Mouse (Mus musculus): ENCODE results near the gene Gm20388. TPM values are rescaled to one million over a fixed set of nuclear protein-coding genes. Genes with fewer than 3 reads are reported as not detected.
A peak's percentile ranks its signal among the peaks of the same experiment; 100 is the strongest.

Gene Gm20388
- polyA plus RNA-seq, 1 experiment from 2014 or later = not detected

GRCm38 (mm10) chr8:122056113-122056512 lies 2145.5 kb downstream of the Gm20388 start:
- Histone ChIP-seq H3K27ac (no peak overlapping the region), H3K4me1 (replicated peaks) (no peaks in the 10 kb centered on the region), H3K4me2 (no peak overlapping the region), H3K9ac (no peak overlapping the region), H3K4me3 (replicated peaks) (no peak overlapping the region), H3K27me3 (no peaks in the 10 kb centered on the region), H3K36me3 (no peaks in the 10 kb centered on the region), H3K9me3 (replicated peaks) (no peaks in the 10 kb centered on the region)
- DNase-seq = no peak
- 40% methylated on average over 1 of the region's 1 CpGs for WGBS (ENCODE audit: insufficient replicate concordance)
- ATAC-seq (ENCODE audit: low read depth) = no peak

DNA sequence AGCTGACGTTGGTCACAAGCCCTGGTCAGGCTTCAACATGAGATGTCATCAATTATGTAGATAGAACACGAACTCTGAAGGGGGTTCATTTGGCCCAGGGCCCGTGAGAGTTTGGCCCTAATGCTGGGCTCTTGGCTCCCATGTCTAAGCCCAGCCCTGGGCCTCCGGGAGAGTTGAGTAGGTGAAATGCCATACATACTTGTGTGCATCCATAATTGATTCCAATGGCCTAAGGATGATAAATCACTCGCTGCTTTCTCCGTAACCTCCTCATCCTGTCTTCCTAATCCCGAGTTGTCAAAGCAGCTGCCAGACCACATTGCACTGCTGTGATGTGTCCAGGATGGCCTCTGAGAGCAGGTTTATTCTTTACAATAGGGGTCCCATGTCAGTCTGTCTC lies 2146.2 kb downstream of the Gm20388 start:
- Histone ChIP-seq H3K4me1 (replicated peaks) (no peaks in the 10 kb centered on the region), H3K27ac (no peak overlapping the region), H3K4me2 (no peak overlapping the region), H3K36me3 (no peaks in the 10 kb centered on the region), H3K4me3 (replicated peaks) (no peak overlapping the region), H3K9ac (no peak overlapping the region), H3K27me3 (no peaks in the 10 kb centered on the region), H3K9me3 (replicated peaks) (no peaks in the 10 kb centered on the region)
- DNase-seq = no peak
- 60% methylated on average over 7 of the region's 7 CpGs for WGBS (ENCODE audit: insufficient replicate concordance)
- ATAC-seq (ENCODE audit: low read depth) = 0 out of 2 replicates have a peak, but pooled peaks have one; percentile 23

DNA sequence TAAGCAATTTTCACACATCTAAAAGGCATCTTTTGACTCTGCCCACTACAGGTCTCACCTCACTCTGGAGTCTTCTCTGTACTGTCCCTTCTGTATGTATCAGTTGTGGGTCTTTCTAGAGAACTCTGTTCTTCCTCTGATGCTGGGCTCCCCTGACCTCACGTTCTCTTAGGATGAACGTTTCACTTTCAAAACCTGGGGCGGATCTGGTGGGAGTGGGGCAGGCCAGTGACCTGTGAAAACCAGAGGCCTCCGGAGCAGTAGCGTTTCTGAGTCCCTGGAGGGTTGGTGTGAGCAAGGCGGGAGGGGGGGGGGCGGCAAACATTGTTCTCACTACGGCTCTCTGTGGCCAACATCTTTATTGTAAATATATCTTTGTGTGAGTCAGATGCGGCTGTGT lies 2147.9 kb downstream of the Gm20388 start:
- Histone ChIP-seq H3K4me1 (replicated peaks) (0 out of 2 replicates have a peak, but pooled peaks cover 4% of the 10 kb centered on the region), H3K9ac (no peak overlapping the region), H3K9me3 (replicated peaks) (no peaks in the 10 kb centered on the region), H3K27me3 (no peaks in the 10 kb centered on the region), H3K4me2 (no peak overlapping the region), H3K36me3 (no peaks in the 10 kb centered on the region), H3K4me3 (replicated peaks) (no peak overlapping the region), H3K27ac (no peak overlapping the region)
- WGBS (ENCODE audit: insufficient replicate concordance) = 55% methylated on average over 9 of the region's 9 CpGs
- DNase-seq (no peak), ATAC-seq (ENCODE audit: low read depth) (no peak)

DNA sequence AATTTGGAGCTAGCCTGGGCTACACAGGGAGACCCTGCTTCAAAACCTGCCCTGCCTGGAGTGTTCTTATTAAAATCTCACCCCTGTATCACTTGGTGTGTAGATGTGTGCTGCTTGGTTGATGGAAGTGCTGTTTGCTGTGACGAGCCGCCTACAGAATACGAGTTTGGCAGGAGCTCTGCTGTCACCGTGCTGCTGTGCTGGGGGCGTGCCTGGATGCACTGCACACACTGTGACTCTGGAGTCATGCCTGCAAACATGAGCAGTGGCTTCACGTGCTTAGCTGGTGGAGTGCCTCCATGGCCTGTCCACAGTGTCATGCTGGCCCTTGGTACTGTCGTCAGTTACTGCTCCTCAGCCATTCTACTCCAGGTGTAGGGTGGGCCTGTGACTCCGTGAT lies 2148.3 kb downstream of the Gm20388 start:
- H3K4me1 ChIP-seq (replicated peaks) = 0 out of 2 replicates have a peak, but pooled peaks cover 4% of the 10 kb centered on the region

GRCm38 (mm10) chr8:122062508-122063223 lies 2152.0 kb downstream of the Gm20388 start:
- Histone ChIP-seq H3K27me3 (no peaks in the 10 kb centered on the region), H3K4me1 (replicated peaks) (0 out of 2 replicates have a peak, but pooled peaks cover 4% of the 10 kb centered on the region), H3K4me3 (replicated peaks) (no peak overlapping the region), H3K4me2 (no peak overlapping the region), H3K36me3 (no peaks in the 10 kb centered on the region), H3K9ac (no peak overlapping the region), H3K9me3 (replicated peaks) (no peaks in the 10 kb centered on the region), H3K27ac (no peak overlapping the region)
- ATAC-seq (ENCODE audit: low read depth) = no peak
- DNase-seq = no peak
- WGBS (ENCODE audit: insufficient replicate concordance) = 63% methylated on average over 12 of the region's 12 CpGs

More for the DNA sequence above, 2148.3 kb downstream of the Gm20388 start:
- Histone ChIP-seq H3K27me3 (no peaks in the 10 kb centered on the region), H3K36me3 (no peaks in the 10 kb centered on the region), H3K9ac (no peak overlapping the region), H3K9me3 (replicated peaks) (no peaks in the 10 kb centered on the region), H3K4me2 (no peak overlapping the region), H3K4me3 (replicated peaks) (no peak overlapping the region), H3K27ac (no peak overlapping the region)
- 68% methylated on average over 8 of the region's 8 CpGs for WGBS (ENCODE audit: insufficient replicate concordance)
- no peak for ATAC-seq (ENCODE audit: low read depth)
- DNase-seq = no peak

GRCm38 (mm10) chr8:122064353-122064752 lies 2153.7 kb downstream of the Gm20388 start:
- ATAC-seq (ENCODE audit: low read depth) (no peak), DNase-seq (no peak)
- no peaks in the 10 kb centered on the region for H3K27me3 ChIP-seq
- H3K36me3 ChIP-seq = no peaks in the 10 kb centered on the region
- H3K4me1 ChIP-seq (replicated peaks) = 0 out of 2 replicates have a peak, but pooled peaks cover 4% of the 10 kb centered on the region
- WGBS (ENCODE audit: insufficient replicate concordance) = 63% methylated on average over 7 of the region's 7 CpGs
- no peaks in the 10 kb centered on the region for H3K9me3 ChIP-seq (replicated peaks)
- no peak overlapping the region for H3K4me3 ChIP-seq (replicated peaks)
- H3K9ac ChIP-seq = no peak overlapping the region
- H3K27ac ChIP-seq = no peak overlapping the region
- no peak overlapping the region for H3K4me2 ChIP-seq

- Histone ChIP-seq H3K4me2 (no peak overlapping the region), H3K9me3 (replicated peaks) (no peaks in the 10 kb centered on the region), H3K4me1 (replicated peaks) (0 out of 2 replicates have a peak, but pooled peaks cover 4% of the 10 kb centered on the region), H3K36me3 (no peaks in the 10 kb centered on the region), H3K27me3 (no peaks in the 10 kb centered on the region; the same call in 1 of the 2 replicates), H3K4me3 (replicated peaks) (no peak overlapping the region), H3K9ac (no peak overlapping the region), H3K27ac (no peak overlapping the region)
- ATAC-seq (ENCODE audit: low read depth) (no peak), DNase-seq (no peak)
- 59% methylated on average over 15 of the region's 15 CpGs for WGBS (ENCODE audit: insufficient replicate concordance)
Observed at GRCm38 (mm10) chr8:122067783-122068505, 2157.3 kb downstream of the Gm20388 start.

DNA sequence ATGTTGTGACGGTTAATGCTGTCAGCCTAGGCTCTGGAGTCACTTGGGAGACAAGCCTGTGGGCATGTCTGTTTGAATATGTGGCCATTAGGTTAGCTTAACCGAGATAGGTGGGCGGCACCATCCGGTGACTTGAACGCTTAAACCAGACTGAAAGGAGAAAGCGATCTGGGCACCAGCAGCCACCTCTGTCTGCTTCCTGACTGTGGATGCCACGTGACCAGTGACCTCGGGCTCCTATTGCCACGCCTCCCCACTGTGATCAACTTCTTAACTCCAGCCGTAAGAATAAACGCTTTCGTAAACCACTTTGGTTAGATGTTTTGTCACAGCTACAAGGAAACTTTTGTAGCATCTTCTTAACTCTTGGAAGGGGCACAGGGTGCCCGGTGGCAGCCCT lies 2158.0 kb downstream of the Gm20388 start:
- DNase-seq (no peak), ATAC-seq (ENCODE audit: low read depth) (no peak)
- H3K9me3 ChIP-seq (replicated peaks) = no peaks in the 10 kb centered on the region
- H3K9ac ChIP-seq = no peak overlapping the region
- 74% methylated on average over 13 of the region's 13 CpGs for WGBS (ENCODE audit: insufficient replicate concordance)
- no peak overlapping the region for H3K27ac ChIP-seq
- no peak overlapping the region for H3K4me2 ChIP-seq
- no peaks in the 10 kb centered on the region for H3K4me1 ChIP-seq (replicated peaks)
- H3K4me3 ChIP-seq (replicated peaks) = no peak overlapping the region
- H3K27me3 ChIP-seq = no peaks in the 10 kb centered on the region; the same call in 1 of the 2 replicates
- H3K36me3 ChIP-seq = no peaks in the 10 kb centered on the region

- DNase-seq = no peak
- whole genome bisulfite sequencing (ENCODE audit: insufficient replicate concordance) = 65% methylated on average over 11 of the region's 11 CpGs
- H3K27ac ChIP-seq = no peak overlapping the region
- no peak overlapping the region for H3K4me3 ChIP-seq (replicated peaks)
- H3K4me1 ChIP-seq (replicated peaks) = no peaks in the 10 kb centered on the region
- H3K9me3 ChIP-seq (replicated peaks) = no peaks in the 10 kb centered on the region
- ATAC-seq (ENCODE audit: low read depth) = no peak
- no peaks in the 10 kb centered on the region for H3K36me3 ChIP-seq
- H3K4me2 ChIP-seq = no peak overlapping the region
- H3K27me3 ChIP-seq = no peaks in the 10 kb centered on the region; the same call in 1 of the 2 replicates
- no peak overlapping the region for H3K9ac ChIP-seq
Observed at GRCm38 (mm10) chr8:122069281-122069680, 2158.6 kb downstream of the Gm20388 start.

GRCm38 (mm10) chr8:122071193-122071592 lies 2160.6 kb downstream of the Gm20388 start:
- 52% methylated on average over 4 of the region's 4 CpGs for WGBS (ENCODE audit: insufficient replicate concordance)
- Histone ChIP-seq H3K27me3 (peaks cover 13% of the 10 kb centered on the region; the same call in 1 of the 2 replicates), H3K4me1 (replicated peaks) (no peaks in the 10 kb centered on the region), H3K27ac (no peak overlapping the region), H3K4me3 (replicated peaks) (no peak overlapping the region), H3K36me3 (no peaks in the 10 kb centered on the region), H3K9ac (no peak overlapping the region), H3K4me2 (no peak overlapping the region), H3K9me3 (replicated peaks) (no peaks in the 10 kb centered on the region)
- ATAC-seq (ENCODE audit: low read depth) (no peak), DNase-seq (no peak)

- Histone ChIP-seq H3K27ac (no peak overlapping the region), H3K27me3 (peaks cover 23% of the 10 kb centered on the region), H3K9ac (no peak overlapping the region), H3K4me3 (replicated peaks) (no peak overlapping the region), H3K9me3 (replicated peaks) (no peaks in the 10 kb centered on the region), H3K4me1 (replicated peaks) (no peaks in the 10 kb centered on the region), H3K36me3 (no peaks in the 10 kb centered on the region), H3K4me2 (no peak overlapping the region)
- no peak for ATAC-seq (ENCODE audit: low read depth)
- no peak for DNase-seq
- 68% methylated on average over 9 of the region's 9 CpGs for WGBS (ENCODE audit: insufficient replicate concordance)
Observed at GRCm38 (mm10) chr8:122073964-122074363, 2163.3 kb downstream of the Gm20388 start.

Data from liver, embryonic 13.5 days (tissue).